In genomic region chr1:134092852-134093770, GRCm38 (mm10) we compare ENCODE assay signal across 8 mouse cellular contexts. TPM values are rescaled to one million over a fixed set of nuclear protein-coding genes. Genes with fewer than 3 reads are reported as not detected.
A peak's percentile ranks its signal among the peaks of the same experiment; 100 is the strongest.
DNase-seq lines count a peak whose midpoint lies in the region; ATAC-seq lines count a peak whose summit lies in the region.

No protein-coding gene starts in this region.

- no peaks in the 10 kb centered on the region for H3K9me3 ChIP-seq in intestine, embryonic 16.5 days (ENCODE audit: control insufficient read depth, low read length)
- H3K9me3 ChIP-seq in midbrain, embryonic 10.5 days (replicated peaks), result no peaks in the 10 kb centered on the region

- H3K4me2 ChIP-seq in intestine, embryonic 16.5 days (ENCODE audit: low read depth, low read length), result peak overlapping the region; percentile 93

- WGBS in intestine, embryonic 16.5 days, result 2% methylated on average over 43 of the region's 43 CpGs
- WGBS in midbrain, embryonic 10.5 days, result 2% methylated on average over 43 of the region's 43 CpGs

- peak; percentile 93 for ATAC-seq in intestine, embryonic 16.5 days

- H3K4me3 ChIP-seq in intestine, embryonic 16.5 days (ENCODE audit: low read length), result peak overlapping the region; percentile 56
- peak overlapping the region; percentile 54 for H3K4me3 ChIP-seq in midbrain, embryonic 10.5 days

- H3K4me1 ChIP-seq in intestine, embryonic 16.5 days (ENCODE audit: control insufficient read depth, insufficient read depth, low read length), result peaks cover 48% of the 10 kb centered on the region
- peaks cover 62% of the 10 kb centered on the region for H3K4me1 ChIP-seq in midbrain, embryonic 10.5 days

- peak overlapping the region; percentile 78 for H3K9ac ChIP-seq in intestine, embryonic 16.5 days (ENCODE audit: low read depth, low read length)

- H3K36me3 ChIP-seq in intestine, embryonic 16.5 days (ENCODE audit: control insufficient read depth, insufficient read depth, low read length), result no peaks in the 10 kb centered on the region
- H3K36me3 ChIP-seq in midbrain, embryonic 10.5 days, result no peaks in the 10 kb centered on the region

- peak overlapping the region; percentile 94 for H3K27ac ChIP-seq in intestine, embryonic 16.5 days (ENCODE audit: low read length)
- peak overlapping the region; percentile 89 for H3K27ac ChIP-seq in midbrain, embryonic 10.5 days (replicated peaks)

- peak; percentile 92 to 94 for DNase-seq in adrenal gland, adult 18-20 months (ENCODE audit: low spot score in 2 of 2)
- DNase-seq in embryo, embryonic 11 days, result peak; percentile 93
- DNase-seq in gastrocnemius, postnatal 36 days, result peak; percentile 91 to 96
- peak; percentile 89 to 92 for DNase-seq in left cerebral cortex, postnatal 36 days (ENCODE audit: low spot score in 2 of 2)
- peak; percentile 84 for DNase-seq in midbrain, embryonic 10.5 days (ENCODE audit: low spot score)
- peak; percentile 86 to 90 for DNase-seq in right cerebral cortex, postnatal 36 days (ENCODE audit: low spot score in 2 of 2)
- peak; percentile 91 to 93 for DNase-seq in urinary bladder, postnatal 4 days (ENCODE audit: low spot score in 2 of 2)

- no peaks in the 10 kb centered on the region for H3K27me3 ChIP-seq in intestine, embryonic 16.5 days (replicated peaks; ENCODE audit: control insufficient read depth, insufficient read depth, low read length)
- peaks cover 19% of the 10 kb centered on the region for H3K27me3 ChIP-seq in midbrain, embryonic 10.5 days (ENCODE audit: low read depth, poor library complexity, severe bottlenecking)

- intact Hi-C loops in gastrocnemius, postnatal 36 days (cut with DNase I), result loop anchor here (2.0 kb wide), 1 partner anchor 14 kb away; the partner anchor contains the start of gene Btg2
- intact Hi-C loops in left cerebral cortex, postnatal 36 days (cut with DNase I), result loop anchor here (2.0 kb wide), 1 partner anchor 14 kb away; the partner anchor contains the start of gene Btg2

RNA-seq across cellular contexts. Expression of gene Btg2, which starts 14.2 kb away (rescaled TPM):
- total RNA-seq in adrenal gland, adult 18-20 months (2021), result 10 to 100 TPM; 23.1 to 32.7 TPM
- total RNA-seq in gastrocnemius, postnatal 36 days (2021), result 10 to 100 TPM; 31.5 to 54.9 TPM
- 42.9 and 43.2 TPM in 2 replicates for polyA plus RNA-seq in intestine, embryonic 16.5 days (2015; fragmentation: Nextera tagmentation; extraction: Ambion mirVana)
- 10 to 100 TPM; 12.4 to 44.2 TPM for total RNA-seq in left cerebral cortex, postnatal 36 days (2021)
- 107 and 161 TPM in 2 replicates for polyA plus RNA-seq in midbrain, embryonic 10.5 days (2016; fragmentation: Nextera tagmentation; extraction: Ambion mirVana)

RNA-seq across cellular contexts. Expression of gene Chit1, which starts 17.9 kb away (rescaled TPM):
- total RNA-seq in adrenal gland, adult 18-20 months (2021), result not detected
- not detected for total RNA-seq in gastrocnemius, postnatal 36 days (2021)
- polyA plus RNA-seq in intestine, embryonic 16.5 days (2015; fragmentation: Nextera tagmentation; extraction: Ambion mirVana), result not detected in 2 replicates
- under 1 TPM; 0.23 to 0.30 TPM for total RNA-seq in left cerebral cortex, postnatal 36 days (2021)
- not detected in 2 replicates for polyA plus RNA-seq in midbrain, embryonic 10.5 days (2016; fragmentation: Nextera tagmentation; extraction: Ambion mirVana)

RNA-seq across cellular contexts. Expression of gene Fmod, which starts 56.1 kb away (rescaled TPM):
- total RNA-seq in adrenal gland, adult 18-20 months (2021), result 1 to 10 TPM; 6.7 to 9.6 TPM
- 10 to 100 TPM; 80.2 to 86.9 TPM for total RNA-seq in gastrocnemius, postnatal 36 days (2021)
- polyA plus RNA-seq in intestine, embryonic 16.5 days (2015; fragmentation: Nextera tagmentation; extraction: Ambion mirVana), result 8.7 and 8.8 TPM in 2 replicates
- total RNA-seq in left cerebral cortex, postnatal 36 days (2021), result 10 to 100 TPM; 12.7 to 22.2 TPM
- polyA plus RNA-seq in midbrain, embryonic 10.5 days (2016; fragmentation: Nextera tagmentation; extraction: Ambion mirVana), result 2.8 and 6.5 TPM in 2 replicates

Comparison
In these comparisons a context has a peak if more than half of its experiments do, and no peak if none do; other contexts are left out.
1. Peak in every context shown above with its lines: DNase-seq, ATAC-seq, H3K4me3 ChIP-seq and H3K27ac ChIP-seq.